Mouse (Mus musculus) liver, embryonic 14.5 days (tissue): ENCODE measurements around the gene Soat2.
"Not testable (repeated sequence)": the region's sequence is repeated elsewhere in the genome, so short reads cannot be mapped to it uniquely, and the experiment has no call there.

Source experiments
- CTCF ChIP-seq: IDR thresholded peaks from 2 replicates; pipeline ENCODE4 v1.5.1; 2016; ENCODE audit warnings: antibody characterized with exemption, low read depth, control low read depth
- EP300 ChIP-seq: IDR thresholded peaks from 2 replicates; pipeline ENCODE4 v1.6.1; 2016; ENCODE audit warnings: antibody characterized with exemption, low read depth

GRCm38 (mm10) chr15:102155006-102155405, 4.7 kb downstream of the Soat2 start:
- not testable (repeated sequence) for TF ChIP-seq EP300
- peak; percentile 19; the same call in 1 of the 2 replicates for TF ChIP-seq CTCF
